Mouse (Mus musculus) common myeloid progenitor, adult 5-6 weeks (primary cell): ENCODE measurements at regions not wholly inside any gene's neighbourhood (a gene's known extent, or its start where the extent isn't known, plus 50 kb on each side); places are given as distances from the start of the nearest gene placed in this dataset.
"Not testable (repeated sequence)": the region's sequence is repeated elsewhere in the genome, so short reads cannot be mapped to it uniquely, and the experiment has no call there.

Experiments
- ATAC-seq: replicated peaks from 2 replicates; pipeline ENCODE4 v1.8.0; 2016; ENCODE audit warnings: low read depth, mild to moderate bottlenecking, moderate TSS enrichment, inconsistent platforms; ENCODE audit not compliant: poor library complexity, severe bottlenecking

- ATAC-seq, result no peak
Measured at GRCm38 (mm10) chr7:111185954-111186353, 103.1 kb upstream of the Eif4g2 start.

- no peak for ATAC-seq
Measured at GRCm38 (mm10) chr7:111183512-111183911, 100.7 kb upstream of the Eif4g2 start.

- peak; percentile 72 for ATAC-seq
Measured at GRCm38 (mm10) chr7:111182319-111182718, 99.5 kb upstream of the Eif4g2 start.

- ATAC-seq, result peak; percentile 72
Measured at GRCm38 (mm10) chr7:111179401-111180271, 96.8 kb upstream of the Eif4g2 start.

GRCm38 (mm10) chr7:111174393-111175124 lies 91.7 kb upstream of the Eif4g2 start:
- no peak for ATAC-seq

- no peak for ATAC-seq
Measured at GRCm38 (mm10) chr7:111172061-111172460, 89.2 kb upstream of the Eif4g2 start.

GRCm38 (mm10) chr7:111168546-111169233 lies 85.9 kb upstream of the Eif4g2 start:
- not testable (repeated sequence) for ATAC-seq

GRCm38 (mm10) chr7:111164994-111165393 lies 82.2 kb upstream of the Eif4g2 start:
- no peak for ATAC-seq

GRCm38 (mm10) chr7:111164276-111164675 lies 81.4 kb upstream of the Eif4g2 start:
- no peak for ATAC-seq

GRCm38 (mm10) chr7:111163861-111164260 lies 81.0 kb upstream of the Eif4g2 start:
- ATAC-seq, result no peak

- ATAC-seq, result no peak
Measured at GRCm38 (mm10) chr7:111163321-111163720, 80.5 kb upstream of the Eif4g2 start.

- ATAC-seq, result no peak
Measured at GRCm38 (mm10) chr7:111158791-111159286, 76.0 kb upstream of the Eif4g2 start.

GRCm38 (mm10) chr7:111157754-111158325 lies 75.0 kb upstream of the Eif4g2 start:
- ATAC-seq, result no peak

- ATAC-seq, result no peak
Measured at GRCm38 (mm10) chr7:111157287-111157686, 74.5 kb upstream of the Eif4g2 start.

GRCm38 (mm10) chr7:111156472-111157231 lies 73.8 kb upstream of the Eif4g2 start:
- ATAC-seq, result peak; percentile 63

GRCm38 (mm10) chr7:111155995-111156394 lies 73.2 kb upstream of the Eif4g2 start:
- peak; percentile 68 for ATAC-seq

GRCm38 (mm10) chr7:111154217-111154616 lies 71.4 kb upstream of the Eif4g2 start:
- no peak for ATAC-seq

GRCm38 (mm10) chr7:111150540-111150939 lies 67.7 kb upstream of the Eif4g2 start:
- ATAC-seq, result no peak

GRCm38 (mm10) chr7:111150115-111150514 lies 67.3 kb upstream of the Eif4g2 start:
- ATAC-seq, result no peak
